Mouse (Mus musculus): ENCODE measurements around the gene Pcnx3. TPM values are rescaled to one million over a fixed set of nuclear protein-coding genes. Genes with fewer than 3 reads are reported as not detected.

Gene Pcnx3
- polyA plus RNA-seq, 1 experiment from 2014 or later: 16.4 TPM

DNA sequence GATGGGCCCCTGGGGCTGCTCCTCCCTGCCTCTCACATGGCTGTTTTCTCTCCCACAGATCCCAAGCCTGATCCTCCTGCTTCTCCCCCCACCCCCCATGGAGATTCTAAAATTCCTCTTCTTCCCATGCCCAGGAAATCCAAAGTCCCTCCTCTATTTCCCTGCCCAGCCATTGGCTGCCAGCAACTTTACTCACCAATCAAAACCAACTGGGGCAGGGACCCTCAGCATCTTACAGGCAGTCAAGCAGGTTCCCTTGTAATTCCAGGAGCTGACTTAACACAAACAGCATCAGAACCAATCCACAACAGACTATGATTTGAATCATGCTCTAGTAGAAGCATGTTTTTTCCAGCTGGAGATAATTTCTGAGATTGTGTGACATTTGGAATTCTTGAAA lies 58.8 kb downstream of the Pcnx3 start:
- no peak overlapping the region for H3K27ac ChIP-seq
- no peaks in the 10 kb centered on the region for H3K36me3 ChIP-seq (ENCODE audit: inconsistent target)
- H3K4me3 ChIP-seq (ENCODE audit: inconsistent target): no peak overlapping the region
- H3K79me2 ChIP-seq (ENCODE audit: inconsistent target): no peaks in the 10 kb centered on the region

DNA sequence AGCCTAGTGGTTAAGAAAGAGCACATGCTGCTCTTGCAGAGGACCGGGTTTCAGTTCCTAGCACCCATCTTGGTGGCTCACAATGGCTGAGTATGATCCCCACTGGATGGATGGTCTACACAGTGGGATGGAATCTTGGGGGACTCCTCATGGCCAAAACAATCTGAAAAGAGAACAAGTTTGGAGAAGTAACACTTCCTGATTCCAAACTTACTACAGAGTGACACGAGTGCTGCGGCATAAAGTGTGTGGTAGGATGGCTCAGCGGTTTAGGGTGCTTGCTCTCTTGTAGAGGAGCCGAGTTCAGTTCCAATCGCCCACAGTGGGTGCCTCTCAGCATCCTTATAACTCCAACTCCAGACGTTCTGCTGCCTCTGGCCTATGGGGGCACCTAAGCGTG lies 63.4 kb downstream of the Pcnx3 start:
- no peak overlapping the region for H3K4me3 ChIP-seq (ENCODE audit: inconsistent target)
- no peaks in the 10 kb centered on the region for H3K36me3 ChIP-seq (ENCODE audit: inconsistent target)
- H3K27ac ChIP-seq: no peak overlapping the region
- WGBS (ENCODE audit: missing documents): 49% methylated on average over 8 of the region's 8 CpGs
- no peaks in the 10 kb centered on the region for H3K79me2 ChIP-seq (ENCODE audit: inconsistent target)

DNA sequence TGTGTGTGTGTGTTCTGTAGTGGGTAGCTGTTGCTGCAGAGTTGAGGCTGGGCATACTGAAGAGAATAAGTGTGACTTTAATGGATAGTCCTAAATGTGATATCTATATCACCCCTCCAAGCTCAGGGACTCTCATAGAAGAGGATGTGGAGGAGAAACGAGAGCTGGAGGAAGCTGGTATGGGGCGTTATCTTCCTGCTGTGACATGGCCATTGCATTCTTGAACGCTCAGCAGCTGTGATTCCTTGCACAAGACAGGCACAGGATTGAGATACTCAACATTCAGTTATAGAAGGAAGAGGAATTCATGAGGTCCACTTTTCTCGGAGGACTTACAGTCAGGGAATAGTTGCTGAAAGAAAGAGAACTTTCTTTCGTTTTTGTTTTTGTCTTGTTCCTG lies 66.8 kb downstream of the Pcnx3 start:
- H3K79me2 ChIP-seq (ENCODE audit: inconsistent target): no peaks in the 10 kb centered on the region
- H3K27ac ChIP-seq: peak overlapping the region; percentile 19; the same call in 1 of the 2 replicates
- H3K36me3 ChIP-seq (ENCODE audit: inconsistent target): no peaks in the 10 kb centered on the region
- 28% methylated on average over 5 of the region's 5 CpGs for WGBS (ENCODE audit: missing documents)
- no peak overlapping the region for H3K4me3 ChIP-seq (ENCODE audit: inconsistent target)

DNA sequence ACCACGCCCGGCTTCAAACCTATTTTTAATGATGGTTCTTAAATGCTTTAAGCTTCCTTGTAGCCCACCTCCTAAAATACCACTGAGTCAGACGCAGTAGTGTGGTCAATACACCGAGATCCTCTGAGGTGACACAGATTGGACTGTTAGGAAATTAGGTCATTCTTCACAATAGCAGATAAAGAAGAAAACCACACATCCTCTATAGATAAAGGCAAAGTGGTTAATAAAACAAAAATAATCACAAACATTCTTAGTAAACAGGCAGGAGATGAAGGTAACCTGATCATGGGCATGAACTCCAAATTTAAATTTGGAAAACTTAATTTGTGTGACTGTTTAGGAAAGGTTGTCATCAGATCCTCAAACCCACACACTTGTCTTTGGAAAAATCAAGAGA lies 68.7 kb downstream of the Pcnx3 start:
- Histone ChIP-seq H3K4me3 (ENCODE audit: inconsistent target) (no peak overlapping the region), H3K36me3 (ENCODE audit: inconsistent target) (no peaks in the 10 kb centered on the region), H3K79me2 (ENCODE audit: inconsistent target) (no peaks in the 10 kb centered on the region), H3K27ac (no peak overlapping the region)
- 83% methylated on average over 4 of the region's 4 CpGs for WGBS (ENCODE audit: missing documents)

DNA sequence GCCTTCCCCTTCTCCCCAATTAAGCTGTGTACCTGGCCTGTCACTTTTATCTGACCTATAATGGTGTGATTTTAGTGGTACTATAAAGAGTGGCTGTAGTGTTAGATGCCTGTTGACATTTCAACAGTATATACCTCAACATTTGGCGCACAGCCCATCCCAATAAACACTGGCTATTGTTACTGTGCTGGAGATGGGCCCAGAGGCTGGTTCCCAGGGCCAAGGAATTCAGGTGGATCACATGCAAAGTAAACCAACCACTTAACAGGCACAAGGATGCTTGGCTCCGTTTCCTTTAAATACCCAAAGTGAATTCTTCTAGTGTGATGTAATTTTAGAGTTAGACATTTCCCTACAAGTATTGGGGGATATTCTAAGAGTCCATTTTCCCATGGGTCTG lies 73.8 kb downstream of the Pcnx3 start:
- no peak overlapping the region for H3K27ac ChIP-seq
- 100% methylated on average over 2 of the region's 2 CpGs for WGBS (ENCODE audit: missing documents)

More for the DNA sequence above, 73.8 kb downstream of the Pcnx3 start:
- H3K36me3 ChIP-seq (ENCODE audit: inconsistent target): no peaks in the 10 kb centered on the region
- H3K4me3 ChIP-seq (ENCODE audit: inconsistent target): no peak overlapping the region
- no peaks in the 10 kb centered on the region for H3K79me2 ChIP-seq (ENCODE audit: inconsistent target)

Other genes starting within 250 kb of the Pcnx3 start
- gene Fosl1, start 241.4 kb downstream of the Pcnx3 start, polyA plus RNA-seq (2018): 0.43 TPM in 1 of 3 replicates, not detected in the others
- 0.80 to 3.3 TPM (median 2.9 TPM) in 3 replicates for gene Ccdc85b, start 231.0 kb downstream of the Pcnx3 start, polyA plus RNA-seq (2018)
- 40.2 to 58.1 TPM (median 52.2 TPM) in 3 replicates for gene Fibp, start 228.3 kb downstream of the Pcnx3 start, polyA plus RNA-seq (2018)
- 0.24 to 0.53 TPM in 2 of 3 replicates, not detected in the other for gene Ctsw, start 220.4 kb downstream of the Pcnx3 start, polyA plus RNA-seq (2018)
- gene Efemp2, start 215.0 kb downstream of the Pcnx3 start, polyA plus RNA-seq (2018): 4.6 to 7.5 TPM (median 6.8 TPM) in 3 replicates
- 6.4 to 14.5 TPM (median 10.8 TPM) in 3 replicates for gene Mus81, start 200.5 kb downstream of the Pcnx3 start, polyA plus RNA-seq (2018)
- 1,230 to 2,008 TPM (median 1,377 TPM) in 3 replicates for gene Cfl1, start 198.5 kb downstream of the Pcnx3 start, polyA plus RNA-seq (2018)
- 0.34 to 1.6 TPM (median 0.91 TPM) in 3 replicates for gene 1700020D05Rik, start 185.1 kb downstream of the Pcnx3 start, polyA plus RNA-seq (2018)
- 5.5 to 23.0 TPM (median 11.7 TPM) in 3 replicates for gene Snx32, start 178.4 kb downstream of the Pcnx3 start, polyA plus RNA-seq (2018)
- 0.11 TPM in 1 of 3 replicates, not detected in the others for gene Ovol1, start 128.3 kb downstream of the Pcnx3 start, polyA plus RNA-seq (2018)
- 10.0 to 20.3 TPM (median 16.8 TPM) in 3 replicates for gene Ap5b1, start 120.9 kb downstream of the Pcnx3 start, polyA plus RNA-seq (2018)
- 11.6 to 23.4 TPM (median 21.6 TPM) in 3 replicates for gene Rnaseh2c, start 87.0 kb downstream of the Pcnx3 start, polyA plus RNA-seq (2018)
- 35.4 to 54.4 TPM (median 47.1 TPM) in 3 replicates for gene Kat5, start 78.7 kb downstream of the Pcnx3 start, polyA plus RNA-seq (2018)
- gene Rela, start 51.4 kb downstream of the Pcnx3 start, polyA plus RNA-seq (2018): 48.3 to 268 TPM (median 62.4 TPM) in 3 replicates
- gene Sipa1, start 25.2 kb downstream of the Pcnx3 start, polyA plus RNA-seq (2018): 29.5 to 49.9 TPM (median 44.1 TPM) in 3 replicates
- 29.4 to 53.8 TPM (median 31.8 TPM) in 3 replicates for gene Map3k11, start 166 bp downstream of the Pcnx3 start, polyA plus RNA-seq (2018)
- gene Kcnk7, start 15.5 kb upstream of the Pcnx3 start, polyA plus RNA-seq (2018): not detected in 3 replicates
- 80.1 to 102 TPM (median 94.5 TPM) in 3 replicates for gene Ehbp1l1, start 37.4 kb upstream of the Pcnx3 start, polyA plus RNA-seq (2018)
- 73.7 to 132 TPM (median 76.9 TPM) in 3 replicates for gene Fam89b, start 40.7 kb upstream of the Pcnx3 start, polyA plus RNA-seq (2018)
- 14.8 to 16.9 TPM (median 15.5 TPM) in 3 replicates for gene Ltbp3, start 52.0 kb upstream of the Pcnx3 start, polyA plus RNA-seq (2018)
- gene Scyl1, start 82.5 kb upstream of the Pcnx3 start, polyA plus RNA-seq (2018): 46.2 to 54.8 TPM (median 52.4 TPM) in 3 replicates
- 8.1 to 26.2 TPM (median 19.8 TPM) in 3 replicates for gene Frmd8, start 186.4 kb upstream of the Pcnx3 start, polyA plus RNA-seq (2018)
- 44.6 to 74.8 TPM (median 53.2 TPM) in 3 replicates for gene Slc25a45, start 188.9 kb upstream of the Pcnx3 start, polyA plus RNA-seq (2018)
- gene Tigd3, start 205.2 kb upstream of the Pcnx3 start, polyA plus RNA-seq (2018): 0.16 to 0.59 TPM (median 0.16 TPM) in 3 replicates
- gene Dpf2, start 224.1 kb upstream of the Pcnx3 start, polyA plus RNA-seq (2018): 53.9 to 215 TPM (median 57.4 TPM) in 3 replicates
- 1.2 to 3.4 TPM (median 1.7 TPM) in 3 replicates for gene Cdc42ep2, start 235.9 kb upstream of the Pcnx3 start, polyA plus RNA-seq (2018)